Mouse (Mus musculus): Measurements from ENCODE around the gene Pdzrn3.
A peak's percentile ranks its signal among the peaks of the same experiment; 100 is the strongest.

Pdzrn3 gene

DNA sequence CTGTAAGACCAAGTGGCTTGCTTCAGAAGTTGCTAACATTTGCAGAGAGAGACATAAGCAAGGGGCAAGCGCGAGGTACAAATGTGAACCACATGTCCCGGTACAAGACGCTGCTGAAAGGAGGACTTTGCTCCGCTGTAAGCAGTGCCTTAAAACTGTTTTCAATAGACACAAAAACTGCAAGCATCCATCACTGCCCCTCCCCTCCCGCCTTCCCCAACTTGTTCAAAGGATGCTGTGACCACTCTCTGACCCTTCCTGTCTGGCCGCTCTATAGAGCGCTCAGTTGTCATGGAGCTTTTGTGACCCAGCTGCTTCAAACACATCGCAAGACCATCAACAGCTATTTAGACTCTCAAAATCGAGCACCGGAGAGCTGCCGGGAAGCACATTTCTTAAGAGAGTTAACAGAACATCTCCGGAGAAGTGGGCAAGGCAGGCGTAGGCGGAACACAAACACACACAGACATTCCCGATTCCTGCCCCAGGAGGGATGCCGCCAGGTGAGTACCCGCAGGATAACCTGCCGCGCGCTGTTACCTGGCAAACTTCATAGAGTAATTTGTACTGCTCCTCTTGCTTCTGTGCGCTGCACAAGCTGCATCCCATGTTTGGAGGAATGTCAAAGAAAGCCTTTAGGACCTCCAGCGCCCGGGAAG, 179.3 kb downstream of the Pdzrn3 start:
- peak; percentile 58 for DNase-seq (ENCODE audit: low spot score)

DNA sequence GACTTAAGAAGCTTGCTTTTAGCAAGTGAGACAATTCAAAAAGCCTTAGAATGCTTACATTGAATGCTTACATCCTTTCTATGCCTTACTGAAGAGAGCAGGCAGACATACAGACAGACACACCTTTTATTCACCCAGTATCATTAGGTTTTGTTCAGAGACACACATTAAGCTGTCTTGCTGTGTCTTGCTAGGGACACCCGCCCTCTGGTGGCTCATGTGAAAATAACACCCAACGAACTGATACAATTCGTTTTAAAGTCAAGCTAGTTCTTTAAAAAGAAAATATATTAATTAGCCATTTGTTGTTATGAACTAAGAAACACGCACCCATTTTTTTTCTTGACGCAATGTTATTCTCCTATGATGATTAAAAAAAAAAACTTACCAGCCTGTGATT, 180.1 kb downstream of the Pdzrn3 start:
- peak; percentile 85 for DNase-seq (ENCODE audit: low spot score)

DNA sequence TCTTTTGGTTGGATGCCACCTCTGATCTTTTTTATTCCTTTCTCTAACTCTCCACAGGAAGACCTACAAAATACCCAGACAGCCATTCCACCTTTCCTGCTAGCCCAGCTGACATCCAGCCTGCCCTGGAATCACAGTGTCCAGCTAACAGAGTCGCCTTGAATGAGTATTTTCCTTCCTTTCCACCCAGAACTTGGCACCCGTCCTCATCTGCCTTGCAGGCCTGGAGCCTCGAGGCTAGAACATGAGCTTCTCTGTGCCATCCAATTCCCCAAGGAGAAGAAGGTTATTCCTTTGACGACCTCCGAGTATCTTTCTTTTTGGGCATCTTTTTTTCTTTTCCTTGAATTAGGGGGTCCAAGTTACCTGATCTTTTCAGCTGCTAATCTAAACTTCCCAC, 181.8 kb downstream of the Pdzrn3 start:
- DNase-seq (ENCODE audit: low spot score), result no peak

DNA sequence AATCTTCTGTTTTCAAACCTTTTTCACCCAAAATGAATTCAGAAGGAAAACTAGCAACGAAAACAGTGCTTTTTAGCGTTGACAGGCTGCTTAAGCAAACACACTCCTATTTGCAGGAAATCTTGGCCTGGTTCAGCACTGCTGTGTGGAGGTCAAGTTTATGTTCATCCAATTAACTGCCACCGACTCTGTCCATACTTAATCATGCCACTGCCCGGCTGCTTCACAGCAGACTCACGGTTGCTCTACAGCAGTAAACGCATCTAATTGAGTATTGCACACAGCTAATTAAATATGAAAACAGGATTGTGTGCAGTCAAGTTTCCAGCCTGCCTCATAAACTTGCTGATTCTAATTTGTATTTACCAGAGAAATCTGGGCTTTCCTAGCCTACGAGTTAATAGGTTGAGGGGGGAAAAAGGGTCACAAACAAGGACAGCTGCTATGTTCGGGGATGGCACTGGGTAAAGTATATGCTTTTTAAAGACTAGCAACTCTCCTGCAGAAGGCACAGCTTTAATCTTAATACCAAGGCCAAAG, 183.2 kb downstream of the Pdzrn3 start:
- DNase-seq (ENCODE audit: low spot score), result peak; percentile 65

DNA sequence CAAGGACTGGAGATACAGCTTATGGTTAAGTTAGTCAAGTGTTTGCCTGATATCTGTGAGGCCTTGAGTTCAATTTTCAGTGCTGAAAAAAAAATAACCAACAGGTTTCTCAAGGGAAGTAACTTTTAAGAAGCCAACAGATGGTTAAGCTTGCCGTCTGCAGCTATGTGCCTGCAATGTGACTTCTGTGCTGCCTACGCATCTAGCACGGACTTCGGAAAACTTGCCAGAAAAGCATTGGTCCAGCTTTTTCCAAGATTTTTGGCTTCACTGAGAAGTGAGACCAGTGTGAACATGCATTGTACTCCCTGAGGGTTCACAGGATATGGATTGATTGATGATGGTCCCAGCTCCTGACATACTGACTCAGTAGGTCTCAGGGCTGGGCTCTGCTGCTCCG, 186.1 kb downstream of the Pdzrn3 start:
- no peak for DNase-seq (ENCODE audit: low spot score)

DNA sequence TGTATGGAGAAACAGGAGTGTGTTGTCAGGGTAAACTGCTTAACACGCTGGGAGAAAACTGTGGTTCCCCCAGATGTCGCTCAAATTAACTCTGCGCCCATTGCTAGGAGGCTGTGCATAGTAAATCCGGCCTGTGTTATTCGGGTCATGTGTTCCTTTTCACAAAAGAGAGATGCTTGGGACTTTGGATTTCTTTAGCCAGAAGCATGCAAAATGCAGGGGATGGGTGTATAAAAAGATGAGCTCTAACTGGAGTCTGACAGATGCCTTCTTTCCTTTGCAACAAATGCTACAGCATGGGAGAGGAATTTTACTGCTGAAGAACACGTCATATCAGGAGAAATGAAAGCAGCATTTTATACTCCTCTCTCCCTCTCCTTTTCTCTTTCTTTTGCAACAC, 190.4 kb downstream of the Pdzrn3 start:
- DNase-seq (ENCODE audit: low spot score), result no peak

DNA sequence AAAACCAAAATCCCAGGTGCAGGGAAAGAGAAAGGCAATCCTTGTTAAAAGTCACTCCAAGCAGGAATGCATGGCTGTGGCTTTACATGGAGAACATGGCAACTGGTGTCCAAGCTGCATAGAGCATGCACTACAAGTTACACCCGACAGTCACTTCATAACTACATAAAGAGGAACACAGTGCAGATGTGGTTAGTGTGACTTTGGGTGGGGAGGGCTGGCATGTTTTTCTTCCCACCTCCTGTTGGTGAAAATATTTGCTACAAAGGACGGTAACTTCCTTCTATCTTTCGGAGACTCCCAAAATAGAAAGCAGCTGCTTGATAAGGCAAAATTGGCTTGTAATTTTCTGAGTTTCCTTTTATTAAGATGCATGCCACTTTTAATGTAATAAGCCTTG, 190.8 kb downstream of the Pdzrn3 start:
- no peak for DNase-seq (ENCODE audit: low spot score)

DNA sequence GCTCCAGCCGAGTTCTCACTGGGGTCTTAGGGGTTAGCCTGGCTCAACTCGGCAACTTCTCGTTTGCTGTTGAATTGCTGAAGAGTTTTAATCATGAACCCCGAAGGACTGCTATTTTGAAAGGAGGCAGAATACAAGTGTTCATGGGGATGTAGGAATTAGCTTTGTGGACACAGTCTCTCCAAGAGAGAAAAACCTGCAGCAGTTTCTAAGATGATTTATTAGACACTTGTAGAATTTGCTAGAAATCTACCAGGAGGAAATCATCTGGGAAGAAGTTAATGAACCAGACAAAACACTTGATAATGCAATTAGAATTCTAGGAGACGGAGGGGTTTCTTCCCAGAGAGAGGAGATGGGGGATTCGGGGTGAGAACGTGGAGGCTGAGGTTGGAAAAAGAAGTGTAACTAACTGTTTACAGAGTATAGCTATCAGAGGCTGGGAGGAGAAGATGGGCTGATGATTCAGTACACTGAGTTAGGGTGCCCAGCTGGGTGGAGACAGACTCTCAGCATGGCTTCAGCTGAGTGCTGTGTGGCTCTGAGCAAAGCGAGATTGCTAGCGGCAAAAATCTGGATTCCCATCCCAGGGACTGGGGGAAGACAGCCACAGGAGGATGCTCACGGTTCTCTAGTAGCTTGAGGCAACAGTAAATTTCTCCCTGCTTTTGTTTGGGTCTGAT, 193.5 kb downstream of the Pdzrn3 start:
- no peak for DNase-seq (ENCODE audit: low spot score)

DNA sequence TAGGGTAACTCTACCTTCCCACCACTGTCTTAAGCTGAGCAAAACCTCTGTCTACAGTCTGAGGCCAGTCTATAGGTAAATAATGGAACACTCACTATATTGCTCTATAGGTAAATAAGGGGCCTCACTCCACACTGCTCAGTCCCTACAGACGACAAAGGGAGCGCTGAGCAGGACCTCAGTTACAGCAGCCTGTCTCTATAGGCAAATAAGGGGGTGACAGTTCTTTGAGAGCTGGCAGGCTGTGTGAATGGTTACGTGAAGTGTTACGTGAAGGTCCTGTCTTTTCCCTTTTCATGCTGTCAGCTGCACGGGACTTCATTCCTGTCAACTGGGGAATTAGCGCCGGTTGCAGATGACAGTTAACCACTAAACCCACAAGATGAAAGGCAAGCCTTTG, 207.0 kb downstream of the Pdzrn3 start:
- no peak for DNase-seq (ENCODE audit: low spot score)

DNA sequence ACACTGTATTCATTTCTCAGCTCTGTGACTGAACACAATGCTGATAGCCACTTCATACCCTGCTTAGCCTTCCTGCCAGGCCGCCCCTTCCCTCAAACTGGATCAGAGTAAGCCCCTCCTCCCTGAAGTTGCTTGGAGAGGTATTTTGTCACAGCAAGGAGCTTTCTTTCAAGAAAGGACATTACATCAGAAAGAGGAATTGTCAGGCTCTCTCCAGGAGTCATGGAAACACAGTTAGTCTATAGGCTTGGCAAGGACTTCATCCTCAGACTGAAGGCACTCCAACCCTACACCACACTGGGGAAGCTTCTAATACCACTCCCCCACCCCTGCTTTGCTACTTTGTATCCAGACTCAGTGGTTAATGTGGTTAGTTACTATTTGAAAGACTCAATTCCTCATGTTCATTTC, 224.2 kb downstream of the Pdzrn3 start:
- no peak for DNase-seq (ENCODE audit: low spot score)

DNA sequence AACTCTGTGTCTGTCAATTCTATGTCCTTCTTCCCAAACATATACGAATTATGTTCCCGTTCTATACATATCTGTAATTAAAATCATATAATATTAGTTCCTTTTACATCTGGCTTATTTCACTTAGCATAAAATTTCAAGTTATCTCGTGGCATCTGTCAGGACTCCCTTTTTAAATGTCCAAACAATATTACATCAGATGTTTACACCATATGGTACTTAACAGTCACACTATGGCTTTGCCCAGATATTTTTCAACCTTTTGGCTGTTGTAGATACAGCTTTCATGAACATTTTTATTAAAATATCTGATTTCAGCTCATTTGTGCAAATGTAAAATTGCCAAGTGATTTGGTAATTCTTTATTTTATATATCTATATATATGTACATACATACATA, 242.3 kb downstream of the Pdzrn3 start:
- no peak for DNase-seq (ENCODE audit: low spot score)

DNA sequence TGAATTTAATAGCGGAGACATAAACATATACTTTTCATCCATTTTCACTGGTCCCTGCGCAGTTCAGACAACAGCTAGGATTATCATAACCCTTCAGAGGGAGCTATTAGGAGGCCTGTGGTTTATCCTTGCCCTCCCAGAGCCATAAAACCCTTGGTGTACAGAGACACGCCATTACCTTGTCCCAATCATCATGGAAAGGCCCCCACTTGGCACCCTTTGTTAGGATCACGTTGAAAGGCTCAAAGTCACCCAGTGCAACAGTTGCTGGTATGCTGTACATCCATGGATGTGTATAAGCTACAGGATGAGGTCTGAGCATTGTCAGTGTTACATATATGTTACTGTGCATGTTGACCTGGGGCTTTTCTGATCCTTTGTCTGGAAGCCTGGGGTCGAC, 252.3 kb downstream of the Pdzrn3 start:
- DNase-seq (ENCODE audit: low spot score), result no peak

DNA sequence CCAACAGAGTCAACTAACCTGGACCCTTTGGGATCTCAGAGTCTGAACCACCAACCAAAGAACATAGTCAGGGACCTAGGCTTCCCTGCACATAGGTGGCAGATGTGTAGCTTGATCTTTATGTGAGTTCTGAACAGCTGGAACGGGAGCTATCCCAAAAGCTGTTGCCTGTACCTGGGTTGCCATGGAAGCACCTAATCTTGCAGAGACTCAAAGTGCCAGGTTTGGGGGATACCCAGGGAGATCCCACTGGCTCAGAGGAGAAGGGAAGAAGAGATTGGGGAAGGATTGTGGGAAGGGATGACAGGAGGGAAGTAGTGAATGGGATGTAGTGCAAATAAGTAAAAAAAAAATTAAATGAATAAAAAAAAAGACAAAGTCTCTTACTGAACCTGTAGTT, 268.7 kb downstream of the Pdzrn3 start:
- no peak for DNase-seq (ENCODE audit: low spot score)

DNA sequence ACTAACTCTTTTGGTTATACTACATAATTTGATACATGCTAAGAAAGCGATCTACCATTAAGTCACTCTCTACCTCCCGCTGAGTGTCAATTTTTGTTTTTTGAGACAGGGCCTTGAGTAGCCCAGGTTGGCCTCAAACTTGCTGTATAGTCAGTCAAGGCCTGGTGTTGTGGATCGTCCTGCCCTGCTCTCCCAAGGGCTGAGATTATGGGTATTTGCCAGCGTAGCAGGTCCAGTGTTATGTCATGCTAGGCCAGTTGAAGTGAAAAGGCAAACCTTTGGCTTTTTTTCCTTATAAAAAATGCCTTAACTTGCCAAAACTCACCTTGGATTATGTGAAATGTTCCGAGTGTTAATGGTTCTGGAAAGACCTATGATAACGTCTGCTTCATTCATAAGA, 274.2 kb downstream of the Pdzrn3 start:
- DNase-seq (ENCODE audit: low spot score), result no peak

DNA sequence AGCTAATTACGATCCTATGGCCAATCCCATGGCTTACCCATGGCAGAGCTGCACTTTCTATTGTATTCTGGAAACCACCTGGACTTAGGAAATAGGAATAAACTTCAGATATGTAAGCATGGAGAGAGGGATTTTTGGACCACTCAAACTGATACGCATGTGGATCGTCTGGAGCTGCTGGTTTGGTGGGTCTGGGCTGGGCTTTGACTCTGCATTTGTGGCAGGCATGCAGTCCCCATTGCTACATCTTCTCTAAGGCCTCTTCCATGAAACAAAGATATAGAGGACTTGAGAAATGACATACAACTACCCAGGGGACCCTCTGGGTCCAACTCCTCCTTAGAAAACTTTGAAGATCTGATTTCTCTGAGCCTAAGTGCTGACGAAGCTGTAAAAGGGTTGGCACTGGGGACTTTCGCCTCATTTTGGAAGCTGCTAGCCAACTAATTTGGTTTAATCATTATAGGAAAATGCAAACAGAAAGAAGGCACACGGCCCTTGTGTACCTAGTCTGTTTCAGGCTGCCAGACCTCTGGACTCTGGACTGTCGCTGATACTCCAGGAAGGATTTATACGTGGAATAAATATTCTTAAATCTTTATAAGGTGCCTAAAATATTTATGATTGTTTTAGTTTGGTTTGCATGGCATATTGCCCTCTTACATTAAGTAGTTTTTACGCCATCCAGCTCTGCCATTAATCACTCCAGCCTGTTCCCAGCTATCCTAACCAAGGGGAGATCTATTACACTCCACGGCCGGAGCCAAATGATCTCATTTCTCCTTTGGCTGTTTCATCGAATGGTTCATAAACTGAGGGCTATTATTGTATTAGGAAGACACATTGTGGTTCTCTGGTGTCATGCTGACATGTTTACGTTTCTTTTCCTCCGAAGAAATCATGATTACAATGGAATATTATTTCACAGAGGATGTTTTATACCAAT, 275.7 kb downstream of the Pdzrn3 start:
- no peak for DNase-seq (ENCODE audit: low spot score)
